Mouse (Mus musculus): Measurements from ENCODE around the gene Krtap6-2. TPM values are rescaled to one million over a fixed set of nuclear protein-coding genes. Genes with fewer than 3 reads are reported as not detected.

The Krtap6-2 gene
- polyA plus RNA-seq, 1 experiment from 2014 or later, result not detected

DNA sequence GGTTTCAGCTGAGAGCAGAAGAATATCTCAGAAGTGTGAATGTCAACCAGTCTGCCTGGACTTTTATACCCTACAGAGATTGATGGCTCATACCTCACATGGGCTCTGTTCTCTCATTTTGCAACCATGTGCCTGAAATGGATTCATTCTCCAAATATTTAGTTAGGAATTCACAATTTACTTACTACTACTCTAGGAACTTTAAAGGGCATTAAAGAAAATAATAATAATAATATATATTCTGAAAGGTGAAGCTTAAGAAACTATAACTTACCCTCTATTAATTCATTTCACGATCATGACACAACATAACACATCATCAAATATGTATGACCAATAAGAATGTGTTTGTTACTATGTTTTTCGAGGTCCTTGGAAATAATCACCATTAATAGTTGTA lies 16.1 kb downstream of the Krtap6-2 start, which contains the start of gene Krtap21-1:
Gene Krtap21-1, minus strand, starts transcription at position 101 of the 400 bp plus-strand sequence.
- no peaks in the 10 kb centered on the region for H3K4me1 ChIP-seq (ENCODE audit: insufficient read depth)
- no peak within 1 kb of the TSS for H3K9ac ChIP-seq (replicated peaks)
- H3K27me3 ChIP-seq (ENCODE audit: insufficient read depth, low read length), result no peaks in the 10 kb centered on the region
- no peak within 1 kb of the TSS for H3K4me2 ChIP-seq (ENCODE audit: low read depth, low read length)
- TF ChIP-seq CTCF (IDR thresholded peaks at IDR 0.05; ENCODE audit: low read depth), result no peak
- no peak for TF ChIP-seq EP300 (IDR thresholded peaks at IDR 0.05; ENCODE audit: low read depth)
- ATAC-seq, result no peak
- no peak within 1 kb of the TSS for H3K27ac ChIP-seq (ENCODE audit: low read depth)
- H3K9me3 ChIP-seq (ENCODE audit: low read length), result no peaks in the 10 kb centered on the region
- H3K4me3 ChIP-seq (ENCODE audit: low read depth, low read length), result no peak within 1 kb of the TSS
- no peaks in the 10 kb centered on the region for H3K36me3 ChIP-seq (replicated peaks; ENCODE audit: insufficient read depth, low read length)
- 58% methylated on average over 2 of the region's 2 CpGs for WGBS (ENCODE audit: insufficient replicate concordance)
- DNase-seq, result no peak

- TF ChIP-seq CTCF (IDR thresholded peaks at IDR 0.05; ENCODE audit: low read depth) (no peak), EP300 (IDR thresholded peaks at IDR 0.05; ENCODE audit: low read depth) (no peak)
- Histone ChIP-seq H3K27me3 (ENCODE audit: insufficient read depth, low read length) (no peaks in the 10 kb centered on the region), H3K9me3 (ENCODE audit: low read length) (no peaks in the 10 kb centered on the region), H3K27ac (ENCODE audit: low read depth) (no peak overlapping the region), H3K4me3 (ENCODE audit: low read depth, low read length) (no peak overlapping the region), H3K9ac (replicated peaks) (no peak overlapping the region), H3K36me3 (replicated peaks; ENCODE audit: insufficient read depth, low read length) (no peaks in the 10 kb centered on the region), H3K4me1 (ENCODE audit: insufficient read depth) (no peaks in the 10 kb centered on the region), H3K4me2 (ENCODE audit: low read depth, low read length) (no peak overlapping the region)
- no peak for ATAC-seq
- DNase-seq, result no peak
- WGBS (ENCODE audit: insufficient replicate concordance), result 69% methylated on average over 2 of the region's 2 CpGs
Measured at GRCm38 (mm10) chr16:89372734-89373461, 47.0 kb downstream of the Krtap6-2 start.

Other genes starting within 250 kb of the Krtap6-2 start
- not detected in 2 replicates for gene 1110057P08Rik, start 245.4 kb downstream of the Krtap6-2 start, polyA plus RNA-seq (2015; fragmentation: Nextera tagmentation; extraction: Ambion mirVana)
- gene Krtap20-2, start 214.2 kb downstream of the Krtap6-2 start, polyA plus RNA-seq (2015; fragmentation: Nextera tagmentation; extraction: Ambion mirVana), result not detected in 2 replicates
- not detected in 2 replicates for gene Krtap21-1, start 16.2 kb downstream of the Krtap6-2 start, polyA plus RNA-seq (2015; fragmentation: Nextera tagmentation; extraction: Ambion mirVana)
- gene Krtap8-1, start 67.8 kb upstream of the Krtap6-2 start, polyA plus RNA-seq (2015; fragmentation: Nextera tagmentation; extraction: Ambion mirVana), result not detected in 2 replicates
- not detected in 2 replicates for gene Krtap7-1, start 88.2 kb upstream of the Krtap6-2 start, polyA plus RNA-seq (2015; fragmentation: Nextera tagmentation; extraction: Ambion mirVana)
- not detected in 2 replicates for gene Krtap11-1, start 151.1 kb upstream of the Krtap6-2 start, polyA plus RNA-seq (2015; fragmentation: Nextera tagmentation; extraction: Ambion mirVana)

Data from liver, postnatal 0 days (tissue).